Mouse (Mus musculus) midbrain, embryonic 10.5 days (tissue): ENCODE measurements around the gene Gm49373. TPM values are rescaled to one million over a fixed set of nuclear protein-coding genes. Genes with fewer than 3 reads are reported as not detected.

ENCODE experiments used
- DNase-seq: peaks from one replicate; pipeline ENCODE4 v3.0.0-alpha.2; 2017; ENCODE audit warnings: low spot score
- H3K27ac ChIP-seq: fragments of 300-500 bp; sonication (generic); replicated peaks from 2 replicates; pipeline ENCODE4 v1.5.1; 2016; ENCODE audit warnings: mild to moderate bottlenecking
- H3K27me3 ChIP-seq: fragments of 300-500 bp; sonication (generic); 2 replicates; pipeline ENCODE4 v1.6.1; 2016; ENCODE audit warnings: low read depth, mild to moderate bottlenecking; ENCODE audit not compliant: poor library complexity, severe bottlenecking
- H3K36me3 ChIP-seq: fragments of 300-500 bp; sonication (generic); 2 replicates; pipeline ENCODE4 v1.6.1; 2016; ENCODE audit warnings: mild to moderate bottlenecking, moderate library complexity
- H3K4me1 ChIP-seq: fragments of 300-500 bp; sonication (generic); 2 replicates; pipeline ENCODE4 v1.6.1; 2016
- H3K4me3 ChIP-seq: fragments of 300-500 bp; sonication (generic); 2 replicates; pipeline ENCODE4 v1.5.1; 2016; ENCODE audit warnings: mild to moderate bottlenecking, moderate library complexity
- H3K9me3 ChIP-seq: fragments of 300-500 bp; sonication (generic); replicated peaks from 2 replicates; pipeline ENCODE4 v1.6.1; 2016; ENCODE audit warnings: mild to moderate bottlenecking
- WGBS: fragments of 180-500 bp; shearing (Covaris S2); methylation state at CpG from one replicate; pipeline ENCODE4 v1.1.7; 2016; 5-methylcytosine and 5-hydroxymethylcytosine counted together
- polyA plus RNA-seq: library from polyadenylated mRNA; unstranded; fragments of >200 nt; fragmentation: Nextera tagmentation; extraction: Ambion mirVana; gene quantifications from 2 replicates; pipeline ENCODE4 v1.2.1, GENCODE M21; 2016

Gene Gm49373
- polyA plus RNA-seq, 1 experiment from 2014 or later = 1.3 TPM

- H3K27ac ChIP-seq = no peak overlapping the region
- DNase-seq = no peak
- no peaks in the 10 kb centered on the region for H3K9me3 ChIP-seq
- no peaks in the 10 kb centered on the region for H3K27me3 ChIP-seq
- peaks cover 29% of the 10 kb centered on the region for H3K4me1 ChIP-seq
- 80% methylated on average over 4 of the region's 4 CpGs for WGBS
- H3K36me3 ChIP-seq = peaks cover 8% of the 10 kb centered on the region
- H3K4me3 ChIP-seq = no peak overlapping the region
Measured at GRCm38 (mm10) chr9:21095958-21096357, 23.1 kb upstream of the Gm49373 start.

GRCm38 (mm10) chr9:21093423-21093822, 20.5 kb upstream of the Gm49373 start:
- no peak for DNase-seq
- H3K27ac ChIP-seq = no peak overlapping the region
- H3K4me1 ChIP-seq = peaks cover 32% of the 10 kb centered on the region
- no peak overlapping the region for H3K4me3 ChIP-seq
- 96% methylated on average over 9 of the region's 9 CpGs for WGBS
- no peaks in the 10 kb centered on the region for H3K27me3 ChIP-seq
- peaks cover 30% of the 10 kb centered on the region for H3K36me3 ChIP-seq
- no peaks in the 10 kb centered on the region for H3K9me3 ChIP-seq

- Histone ChIP-seq H3K4me1 (peaks cover 32% of the 10 kb centered on the region), H3K36me3 (peaks cover 46% of the 10 kb centered on the region), H3K27ac (peak within 1 kb of the TSS; percentile 97), H3K4me3 (peak within 1 kb of the TSS; percentile 81), H3K9me3 (no peaks in the 10 kb centered on the region), H3K27me3 (no peaks in the 10 kb centered on the region)
- under 1% methylated on average over 54 of the region's 54 CpGs for WGBS
- DNase-seq = peak; percentile 98
Measured at GRCm38 (mm10) chr9:21091707-21092320, 18.9 kb upstream of the Gm49373 start, which contains the start of the genes Gm38431 and Raver1. Gene Gm38431 (minus strand): TSS chr9:21091997. Gene Raver1 (minus strand): TSS chr9:21092008.

- DNase-seq = peak; percentile 20
- peaks cover 53% of the 10 kb centered on the region for H3K36me3 ChIP-seq
Measured at GRCm38 (mm10) chr9:21090972-21091706, 18.2 kb upstream of the Gm49373 start.

GRCm38 (mm10) chr9:21090537-21090936, 17.6 kb upstream of the Gm49373 start:
- Histone ChIP-seq H3K36me3 (peaks cover 59% of the 10 kb centered on the region), H3K27ac (peak overlapping the region; percentile 97; the same call in 1 of the 2 replicates), H3K4me1 (peaks cover 28% of the 10 kb centered on the region), H3K9me3 (no peaks in the 10 kb centered on the region), H3K4me3 (peak overlapping the region; percentile 81), H3K27me3 (no peaks in the 10 kb centered on the region)
- DNase-seq = no peak
- WGBS = 90% methylated on average over 1 of the region's 1 CpGs

More at GRCm38 (mm10) chr9:21090972-21091706, 18.2 kb upstream of the Gm49373 start:
- Histone ChIP-seq H3K4me1 (peaks cover 32% of the 10 kb centered on the region), H3K4me3 (peak overlapping the region; percentile 81), H3K27me3 (no peaks in the 10 kb centered on the region), H3K9me3 (no peaks in the 10 kb centered on the region), H3K27ac (peak overlapping the region; percentile 97)
- WGBS = 5% methylated on average over 24 of the region's 24 CpGs

GRCm38 (mm10) chr9:21083324-21083723, 10.4 kb upstream of the Gm49373 start:
- H3K4me1 ChIP-seq = no peaks in the 10 kb centered on the region
- no peaks in the 10 kb centered on the region for H3K9me3 ChIP-seq
- peaks cover 99% of the 10 kb centered on the region for H3K36me3 ChIP-seq
- DNase-seq = no peak
- 91% methylated on average over 3 of the region's 3 CpGs for whole genome bisulfite sequencing
- no peaks in the 10 kb centered on the region for H3K27me3 ChIP-seq
- H3K4me3 ChIP-seq = no peak overlapping the region
- no peak overlapping the region for H3K27ac ChIP-seq

- DNase-seq = no peak
- H3K27ac ChIP-seq = no peak overlapping the region
- 93% methylated on average over 9 of the region's 9 CpGs for WGBS
- H3K36me3 ChIP-seq = peaks cover 99% of the 10 kb centered on the region
- H3K4me3 ChIP-seq = no peak overlapping the region
- no peaks in the 10 kb centered on the region for H3K4me1 ChIP-seq
- no peaks in the 10 kb centered on the region for H3K27me3 ChIP-seq
- H3K9me3 ChIP-seq = no peaks in the 10 kb centered on the region
Measured at GRCm38 (mm10) chr9:21081127-21081526, 8.2 kb upstream of the Gm49373 start.

- no peaks in the 10 kb centered on the region for H3K27me3 ChIP-seq
- H3K27ac ChIP-seq = no peak overlapping the region
- WGBS = 91% methylated on average over 3 of the region's 3 CpGs
- peaks cover 80% of the 10 kb centered on the region for H3K36me3 ChIP-seq
- H3K4me1 ChIP-seq = peaks cover 23% of the 10 kb centered on the region
- H3K9me3 ChIP-seq = no peaks in the 10 kb centered on the region
- no peak for DNase-seq
- no peak overlapping the region for H3K4me3 ChIP-seq
Measured at GRCm38 (mm10) chr9:21075625-21076024, 2.7 kb upstream of the Gm49373 start.

GRCm38 (mm10) chr9:21074173-21074572, 1.3 kb upstream of the Gm49373 start:
- Histone ChIP-seq H3K4me3 (peak overlapping the region; percentile 69; the same call in 1 of the 2 replicates), H3K36me3 (peaks cover 80% of the 10 kb centered on the region), H3K9me3 (no peaks in the 10 kb centered on the region), H3K27me3 (no peaks in the 10 kb centered on the region), H3K27ac (no peak overlapping the region), H3K4me1 (peaks cover 23% of the 10 kb centered on the region)
- DNase-seq = no peak
- WGBS = 94% methylated on average over 1 of the region's 1 CpGs

GRCm38 (mm10) chr9:21072641-21073040, 255 bp downstream of the Gm49373 start:
- DNase-seq = peak; percentile 15
- peak overlapping the region; percentile 69 for H3K4me3 ChIP-seq
- peaks cover 23% of the 10 kb centered on the region for H3K4me1 ChIP-seq
- H3K27ac ChIP-seq = peak overlapping the region; percentile 80
- H3K9me3 ChIP-seq = no peaks in the 10 kb centered on the region
- 17% methylated on average over 4 of the region's 4 CpGs for WGBS
- peaks cover 74% of the 10 kb centered on the region for H3K36me3 ChIP-seq
- no peaks in the 10 kb centered on the region for H3K27me3 ChIP-seq

GRCm38 (mm10) chr9:21067006-21067684, 5.8 kb downstream of the Gm49373 start, which contains the start of gene Zglp1:
Gene Zglp1 (minus strand): TSS chr9:21067093.
- DNase-seq = no peak
- no peak within 1 kb of the TSS for H3K27ac ChIP-seq
- no peaks in the 10 kb centered on the region for H3K9me3 ChIP-seq
- peaks cover 11% of the 10 kb centered on the region for H3K4me1 ChIP-seq
- H3K36me3 ChIP-seq = peaks cover 81% of the 10 kb centered on the region
- H3K4me3 ChIP-seq = no peak within 1 kb of the TSS
- no peaks in the 10 kb centered on the region for H3K27me3 ChIP-seq
- 83% methylated on average over 27 of the region's 27 CpGs for WGBS

GRCm38 (mm10) chr9:21062928-21063327, 10.0 kb downstream of the Gm49373 start:
- Histone ChIP-seq H3K36me3 (peaks cover 52% of the 10 kb centered on the region), H3K27me3 (no peaks in the 10 kb centered on the region), H3K27ac (no peak overlapping the region), H3K9me3 (no peaks in the 10 kb centered on the region), H3K4me3 (no peak overlapping the region), H3K4me1 (peaks cover 4% of the 10 kb centered on the region; the same call in 1 of the 2 replicates)
- no peak for DNase-seq
- WGBS = 95% methylated on average over 2 of the region's 2 CpGs
